Mouse (Mus musculus) fat pad, adult 2 months (tissue): Measurements from ENCODE around the gene Myof.

Experiments
- DNase-seq: peaks from one replicate; pipeline ENCODE4 v3.0.0-alpha.2; 2011; ENCODE audit warnings: low read depth, low spot score; ENCODE audit errors: extremely low read depth

Gene Myof

DNA sequence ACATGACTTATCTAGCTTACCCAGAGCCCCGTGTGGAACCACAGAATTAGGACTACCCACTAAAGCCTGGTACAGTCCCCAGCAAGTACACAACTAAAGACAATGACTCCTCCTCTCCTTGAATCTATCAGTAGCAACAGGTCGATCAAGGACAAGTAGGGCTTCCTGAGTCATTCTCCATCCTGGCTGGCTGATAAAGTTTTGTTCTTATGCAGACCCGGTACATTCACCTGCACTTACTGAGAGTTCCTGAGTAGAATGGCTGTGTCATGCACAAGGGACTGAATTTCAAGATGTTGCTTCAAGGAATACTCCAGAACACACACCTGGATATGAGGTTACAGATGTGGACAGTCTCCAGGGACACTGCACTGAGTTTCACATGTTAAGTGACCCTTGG lies 1.8 kb upstream of the Myof start:
- no peak for DNase-seq

DNA sequence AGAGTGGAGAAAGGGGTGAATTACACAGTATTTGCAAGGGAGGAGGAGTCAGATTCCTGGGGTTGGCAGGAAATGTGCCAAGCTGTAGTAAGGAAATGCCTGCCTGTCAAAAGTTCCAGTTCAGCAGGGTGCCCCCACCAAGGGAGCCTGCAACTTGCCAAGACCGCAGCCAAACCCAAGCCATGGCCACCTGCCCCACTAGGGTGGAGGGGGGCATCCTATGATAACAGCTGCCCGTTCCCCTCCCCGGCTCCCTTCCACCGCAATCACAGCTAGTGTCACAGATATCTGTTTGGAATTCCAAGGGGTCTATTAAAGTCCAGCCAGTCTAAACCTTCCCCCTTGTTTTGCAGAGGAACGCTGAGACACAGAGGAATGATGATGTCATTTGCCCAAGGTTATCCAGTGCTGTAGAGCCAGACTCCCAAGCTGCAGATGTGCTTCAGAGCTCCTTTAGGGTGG lies 1.1 kb downstream of the Myof start:
- DNase-seq, result no peak

DNA sequence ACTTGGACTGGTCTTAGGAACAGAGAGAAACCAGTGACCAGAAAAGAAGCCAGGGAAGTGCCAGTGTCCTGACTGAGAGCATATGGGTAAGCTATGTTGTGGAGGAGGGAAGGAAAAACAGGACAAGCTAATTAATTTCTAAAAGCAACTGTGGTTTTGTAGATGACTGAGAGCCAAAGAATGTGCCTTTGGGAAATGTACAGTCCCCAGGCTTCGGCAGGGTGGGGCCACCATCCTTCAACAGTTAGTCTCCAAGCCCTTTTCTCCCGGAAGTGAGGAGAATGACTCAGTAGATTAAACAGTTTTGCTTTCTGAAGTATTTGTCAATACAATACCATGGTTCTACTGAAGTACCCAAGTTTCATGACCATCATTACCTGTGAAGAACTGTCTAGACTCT lies 5.1 kb downstream of the Myof start:
- DNase-seq, result no peak

DNA sequence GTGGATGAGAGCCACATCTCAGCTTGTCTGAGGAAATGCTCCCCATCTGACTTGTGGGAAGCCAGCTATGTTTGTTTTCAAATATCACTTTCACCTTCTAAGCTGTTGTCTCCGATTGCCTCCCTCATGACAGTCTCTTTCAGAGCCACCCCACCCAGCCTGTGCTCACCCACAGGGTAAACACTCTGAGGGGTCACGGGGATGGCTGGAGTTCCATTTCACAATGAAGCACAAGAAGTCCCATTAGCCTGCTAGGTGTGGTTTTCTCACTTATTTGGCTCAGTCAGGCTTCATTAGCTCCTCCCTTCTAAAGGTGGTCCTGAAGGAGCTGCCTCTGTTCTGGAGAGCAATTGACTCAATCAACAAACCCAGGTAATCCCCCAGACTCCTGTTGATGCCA lies 7.6 kb downstream of the Myof start:
- DNase-seq, result no peak

DNA sequence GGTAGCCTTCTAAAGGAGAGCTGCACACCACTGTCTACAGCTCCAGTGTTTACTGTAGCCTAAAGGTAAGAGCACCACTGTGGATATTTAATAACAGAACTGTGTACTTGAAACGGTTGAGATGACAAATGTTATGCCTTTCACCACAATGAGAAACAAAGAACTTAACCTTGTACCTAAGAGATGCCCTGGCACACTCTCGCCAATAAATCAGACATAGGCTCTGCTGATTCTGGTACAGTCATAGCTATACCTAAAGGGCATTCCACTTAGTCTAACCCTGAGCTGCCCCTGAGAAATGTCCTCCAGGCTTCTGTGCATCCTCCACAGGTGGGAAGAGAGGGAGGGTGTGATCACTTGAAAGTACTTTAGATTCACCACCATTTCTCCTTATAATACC lies 8.7 kb downstream of the Myof start:
- no peak for DNase-seq

DNA sequence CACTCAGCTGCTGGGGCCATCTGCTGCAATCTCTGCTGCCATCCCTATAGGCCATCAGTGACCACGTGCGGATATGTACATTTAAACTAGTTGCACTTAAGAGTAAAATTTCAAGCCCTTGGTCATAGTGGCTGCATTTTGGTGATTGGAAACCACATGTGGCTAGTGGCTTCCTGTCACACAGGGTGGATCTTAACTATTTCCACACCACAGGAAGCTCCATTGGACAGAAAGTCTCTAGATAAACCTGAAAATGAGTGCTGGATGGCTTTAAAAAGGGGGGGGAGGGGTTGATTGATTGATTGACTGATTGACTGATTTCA lies 9.7 kb downstream of the Myof start:
- no peak for DNase-seq

DNA sequence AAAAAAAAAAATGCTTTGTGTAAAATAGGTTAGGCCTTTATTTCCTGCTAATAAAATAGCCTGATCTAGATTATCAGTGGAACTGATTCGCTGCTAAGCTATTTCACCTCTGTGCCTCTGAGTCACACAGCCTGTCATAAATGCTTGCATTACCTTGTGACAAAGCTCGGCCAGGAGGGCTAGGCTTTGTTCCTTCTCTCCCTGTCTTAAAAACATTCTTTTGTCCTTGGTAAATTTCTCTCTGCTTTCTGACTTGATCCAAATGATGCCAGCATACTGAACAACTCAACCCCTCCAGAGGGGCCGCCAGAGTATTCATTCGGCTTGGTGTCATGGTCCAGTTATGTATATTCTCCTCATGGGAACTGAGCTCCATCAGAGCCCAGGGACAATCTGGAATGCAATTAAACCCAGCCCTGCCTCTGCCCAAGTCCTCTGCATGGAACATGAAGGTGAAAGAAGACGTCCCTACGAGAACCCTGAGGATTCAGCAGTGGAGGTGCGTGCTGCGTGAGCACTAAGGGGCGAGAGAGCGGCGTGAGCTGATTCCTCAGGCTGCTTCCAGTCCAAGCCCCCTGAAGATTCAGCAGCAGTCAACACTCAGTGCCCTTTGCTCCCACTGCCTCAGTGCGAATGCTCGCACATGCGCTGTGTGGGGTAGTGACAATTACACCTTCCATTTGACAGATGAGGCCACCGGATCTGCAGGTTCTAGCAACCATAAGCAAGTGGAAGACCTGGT lies 10.2 kb downstream of the Myof start:
- DNase-seq, result no peak

DNA sequence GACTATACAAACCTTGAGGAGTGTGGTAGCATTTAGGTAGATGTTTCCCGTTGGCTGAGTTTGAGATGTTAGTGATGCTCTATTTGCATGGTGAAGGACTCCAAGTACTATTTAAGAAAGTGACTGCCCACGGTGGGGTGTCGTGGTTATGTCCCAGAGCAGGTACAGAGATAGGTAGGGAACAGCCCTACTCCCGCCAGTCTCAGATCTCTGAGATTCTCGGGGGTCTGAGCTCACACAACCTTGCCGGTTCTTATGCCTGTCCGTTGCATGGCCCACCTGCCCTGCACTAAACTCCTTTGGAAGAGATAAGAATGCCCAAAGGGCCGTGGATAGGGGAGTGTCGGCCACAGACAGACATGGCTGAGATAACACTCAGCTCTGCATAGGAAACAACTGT lies 12.2 kb downstream of the Myof start:
- no peak for DNase-seq

DNA sequence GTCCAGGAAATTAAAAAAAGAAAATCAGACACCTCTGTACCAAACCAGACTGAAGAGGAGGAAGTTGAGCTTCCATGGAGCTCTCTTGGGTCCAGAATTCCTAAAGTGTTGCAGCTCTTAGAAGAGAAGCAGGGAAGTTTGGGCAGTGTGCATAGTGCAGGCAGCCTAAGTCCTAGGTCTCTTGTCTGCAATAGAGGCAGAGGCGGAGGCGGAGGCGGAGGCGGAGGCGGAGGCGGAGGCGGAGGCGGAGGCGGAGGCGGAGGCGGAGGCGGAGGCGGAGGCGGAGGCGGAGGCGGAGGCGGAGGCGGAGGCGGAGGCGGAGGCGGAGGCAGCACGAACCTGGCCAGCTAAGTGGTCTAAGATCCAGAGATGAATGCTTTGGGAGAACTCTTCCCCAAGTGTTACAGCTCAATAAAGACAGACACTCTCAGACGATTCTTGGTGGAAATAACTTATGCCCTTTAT lies 12.7 kb downstream of the Myof start:
- no peak for DNase-seq

DNA sequence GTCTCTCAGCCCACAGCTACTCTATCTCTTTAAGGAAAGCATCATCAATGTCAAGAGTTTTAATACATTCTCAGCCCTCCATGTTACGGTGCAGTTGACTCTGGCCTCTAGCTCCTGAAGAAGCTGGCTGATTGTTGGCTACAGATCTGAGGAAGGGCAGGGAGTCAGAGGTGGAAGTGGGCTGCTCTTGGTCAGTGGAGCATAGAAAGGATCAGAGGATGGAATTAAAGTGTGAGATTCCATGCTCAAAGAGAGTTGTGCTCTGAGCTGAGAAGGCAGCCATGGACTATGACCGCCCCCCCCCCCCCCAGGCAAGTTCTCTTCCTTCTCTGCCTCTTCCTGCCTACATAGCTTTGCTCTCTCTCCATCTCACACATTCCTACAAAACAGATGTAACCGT lies 13.5 kb downstream of the Myof start:
- no peak for DNase-seq

DNA sequence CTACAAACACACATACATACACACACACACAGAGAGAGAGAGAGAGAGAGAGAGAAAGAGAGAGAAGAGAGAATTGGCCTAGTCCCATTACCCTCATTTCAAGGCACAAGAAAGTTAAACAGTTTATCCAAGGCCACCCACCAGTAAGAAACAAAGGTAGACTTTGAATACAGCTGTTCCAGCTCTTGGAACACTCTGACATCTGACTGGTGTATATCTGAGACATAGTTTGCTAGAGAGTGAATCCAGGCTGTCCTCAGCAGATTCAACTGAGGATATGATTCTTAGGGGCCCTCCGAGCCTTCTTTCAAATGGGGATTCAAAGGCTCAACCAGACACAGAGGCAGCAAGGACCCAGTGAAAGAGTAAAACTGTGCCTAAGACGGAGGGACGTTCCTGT lies 14.1 kb downstream of the Myof start:
- no peak for DNase-seq

DNA sequence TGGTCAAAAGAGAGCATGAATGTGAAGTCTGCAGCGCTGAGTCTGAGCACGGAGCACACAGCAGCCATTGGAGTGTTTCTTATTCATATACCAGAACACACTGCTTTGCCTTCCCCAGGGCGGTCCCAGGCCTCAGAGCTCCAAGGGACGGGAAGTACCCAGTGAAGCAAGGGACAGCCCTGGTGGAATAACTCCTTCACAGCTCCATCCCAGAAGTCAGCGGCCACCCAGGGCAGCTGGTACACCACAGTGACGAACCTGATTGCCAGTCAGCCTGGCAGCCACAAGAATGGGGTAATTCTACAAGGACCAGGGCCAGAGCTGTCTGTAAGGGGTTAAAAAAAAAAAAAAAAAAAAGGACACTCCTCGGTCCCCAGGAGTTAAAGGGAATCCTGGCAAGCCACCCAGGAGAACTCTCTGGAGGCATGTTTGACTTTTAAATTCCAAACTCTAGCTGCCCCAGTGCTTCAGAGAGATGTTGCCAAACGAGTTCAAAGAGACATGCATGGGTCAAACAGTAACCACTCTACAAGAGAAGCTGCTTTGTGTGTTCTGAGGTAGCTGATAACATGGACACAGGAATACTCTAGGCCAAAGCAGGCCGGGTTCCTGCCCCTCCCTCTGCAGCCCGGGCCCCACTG lies 15.4 kb downstream of the Myof start:
- DNase-seq, result no peak

DNA sequence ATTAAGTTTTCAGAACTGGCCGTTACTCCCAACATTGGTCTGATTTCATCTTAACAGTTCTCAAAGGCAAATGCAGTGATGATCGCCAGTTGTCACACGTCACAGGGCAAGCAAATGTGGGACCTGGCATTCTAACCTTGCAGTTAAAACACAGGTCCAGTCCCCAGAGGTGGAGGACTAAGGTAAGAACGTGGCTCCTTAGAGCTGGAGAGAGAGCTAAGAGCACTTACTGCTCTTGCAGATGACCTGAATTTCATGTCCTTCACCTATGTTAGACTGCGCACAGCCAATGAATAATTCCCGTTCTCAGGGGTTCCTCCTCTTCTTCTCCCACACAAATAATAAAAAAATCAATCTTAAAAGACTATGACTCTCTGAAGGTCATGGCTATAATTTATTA lies 16.0 kb downstream of the Myof start:
- DNase-seq, result no peak

DNA sequence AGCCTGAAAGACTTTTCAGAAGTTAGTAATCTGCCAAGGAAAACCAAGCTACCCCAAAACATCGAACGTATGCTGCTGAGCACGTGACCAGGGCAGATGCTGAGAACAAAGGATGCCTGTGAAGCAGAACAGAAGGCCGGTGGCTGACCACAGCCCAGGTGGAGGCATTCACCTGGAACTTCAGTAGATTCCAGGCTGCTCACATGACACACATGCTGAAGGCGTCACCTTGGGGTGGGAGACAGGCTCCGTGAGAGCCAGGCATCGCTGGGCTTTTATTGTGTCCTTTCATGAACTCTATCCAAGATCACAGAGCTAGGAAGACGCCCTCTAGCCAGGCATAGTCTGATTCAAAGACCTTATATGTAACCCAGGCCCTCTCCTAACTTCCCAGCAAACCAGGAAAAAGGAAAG lies 17.2 kb downstream of the Myof start:
- no peak for DNase-seq

DNA sequence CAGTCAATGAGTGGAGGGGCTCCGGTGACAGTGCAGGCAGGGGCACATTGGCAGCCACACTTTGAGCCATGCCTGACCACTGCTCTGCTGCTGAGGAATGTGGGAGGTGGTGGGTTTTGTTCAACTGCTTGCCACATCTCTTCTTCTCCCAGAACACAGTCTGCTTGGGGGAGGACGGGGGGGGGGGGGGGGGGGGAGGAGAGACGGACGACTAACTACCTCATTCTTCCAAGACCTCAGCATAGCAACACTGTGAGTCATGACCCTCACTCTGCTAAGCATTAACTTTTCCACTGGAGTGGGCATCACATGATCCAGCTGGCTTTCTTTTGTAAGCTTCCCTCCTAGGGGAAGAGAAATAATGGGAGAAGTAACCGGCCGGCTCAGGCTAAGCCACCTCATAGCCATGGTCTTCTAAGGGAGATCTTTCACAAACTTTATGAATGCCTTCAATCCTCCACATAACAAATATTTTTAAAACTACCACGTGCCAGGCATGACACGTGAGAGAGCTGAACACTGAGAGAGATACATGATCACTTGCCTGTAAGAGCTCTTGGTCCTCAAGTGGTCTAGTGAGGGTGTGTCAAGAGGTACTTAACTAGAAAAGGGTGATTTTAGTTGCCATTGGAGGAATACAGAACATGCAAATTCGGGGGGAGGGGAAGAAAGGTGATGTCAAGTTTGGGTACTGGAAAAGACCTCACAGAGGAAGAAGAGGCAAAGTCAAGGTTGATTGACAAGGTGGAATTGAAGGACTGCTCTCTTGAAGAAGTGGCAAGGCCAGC lies 17.9 kb downstream of the Myof start:
- no peak for DNase-seq

DNA sequence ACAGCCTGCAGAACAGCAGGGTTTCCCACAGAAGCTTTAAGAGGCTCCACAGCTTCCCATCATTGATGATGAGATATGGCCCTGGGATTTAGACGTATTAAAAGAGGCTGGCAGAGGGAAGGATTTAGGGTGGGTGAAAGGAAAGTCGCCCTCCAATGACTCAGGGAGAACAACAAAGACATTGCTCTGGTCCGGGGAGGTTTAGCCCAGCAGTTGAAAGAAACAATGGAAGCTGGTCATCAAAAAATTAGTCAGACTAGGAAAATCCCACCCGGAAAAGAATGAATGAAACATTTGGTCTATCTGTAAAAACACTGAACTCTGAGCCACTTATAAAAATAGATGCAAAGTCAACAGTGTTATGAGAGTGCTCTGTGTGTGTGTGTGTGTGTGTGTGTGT lies 19.8 kb downstream of the Myof start:
- no peak for DNase-seq

DNA sequence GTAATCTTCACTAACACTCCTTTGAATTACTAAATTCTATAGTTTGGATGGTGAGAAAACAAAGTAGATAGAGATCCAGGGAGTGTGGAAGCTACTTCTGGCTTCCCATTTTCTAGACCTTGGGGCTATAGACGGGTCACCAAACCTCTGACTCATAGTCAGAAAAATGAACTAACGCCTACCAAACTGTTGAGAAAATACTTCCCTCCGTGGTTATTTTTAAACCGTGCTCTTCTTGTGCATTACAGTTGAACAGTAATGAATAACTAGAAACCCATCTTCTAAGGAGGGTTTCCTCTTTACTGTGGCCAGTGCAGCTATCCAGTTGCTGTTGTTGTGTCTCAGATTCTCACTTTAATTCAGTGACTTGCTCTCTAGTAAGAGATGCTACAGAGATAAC lies 20.7 kb downstream of the Myof start:
- DNase-seq, result no peak

DNA sequence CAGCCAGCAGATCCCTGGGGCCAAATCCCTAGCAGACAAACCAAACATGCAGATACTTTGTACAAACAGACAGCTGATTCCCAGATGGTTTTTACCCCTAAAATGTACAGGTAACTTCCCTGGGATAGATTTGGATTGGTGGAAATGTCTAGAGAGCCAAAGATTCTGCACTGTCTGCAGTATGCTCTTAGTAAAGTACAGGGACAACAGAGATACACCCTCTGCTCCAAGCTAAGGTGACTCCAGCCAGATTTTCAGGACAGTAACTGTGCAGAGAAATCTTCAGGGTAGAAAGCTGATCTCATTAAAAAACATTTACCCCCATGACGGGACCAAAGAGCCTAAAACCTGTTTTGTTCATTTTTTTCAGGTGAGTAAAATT lies 27.5 kb downstream of the Myof start:
- DNase-seq, result no peak

DNA sequence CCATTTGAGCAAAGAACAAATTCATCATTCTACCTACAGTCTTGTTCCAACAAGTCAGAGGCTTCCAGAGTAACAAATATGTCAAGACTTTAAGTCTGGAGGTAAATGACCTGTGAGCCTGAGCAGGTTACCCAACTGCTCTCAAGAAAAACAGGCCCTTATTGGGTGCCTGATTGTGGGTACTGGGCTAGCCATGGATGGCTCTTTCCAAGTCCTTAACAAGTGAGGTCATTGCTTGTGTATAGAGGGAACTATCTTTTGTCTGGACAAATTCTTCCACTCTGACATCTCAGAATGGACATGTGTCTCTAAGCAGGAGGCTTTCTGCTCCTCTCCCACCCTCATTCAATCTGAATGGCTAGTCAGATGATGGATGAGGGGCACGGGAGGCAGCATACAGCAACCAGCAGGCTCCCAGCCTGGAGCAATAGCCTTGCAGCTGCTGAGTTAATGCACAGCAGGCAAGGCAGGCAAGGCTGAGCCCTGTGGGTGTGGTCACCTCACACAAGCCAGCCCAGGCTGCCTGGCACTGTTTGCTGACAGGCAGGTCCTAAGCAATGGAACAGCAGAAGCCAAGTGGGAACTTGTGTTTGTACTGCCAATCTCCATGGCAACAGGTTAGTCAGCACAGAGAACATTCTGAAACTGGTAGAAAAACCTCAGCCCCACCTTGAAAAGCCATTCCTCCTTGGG lies 28.1 kb downstream of the Myof start:
- DNase-seq, result no peak

DNA sequence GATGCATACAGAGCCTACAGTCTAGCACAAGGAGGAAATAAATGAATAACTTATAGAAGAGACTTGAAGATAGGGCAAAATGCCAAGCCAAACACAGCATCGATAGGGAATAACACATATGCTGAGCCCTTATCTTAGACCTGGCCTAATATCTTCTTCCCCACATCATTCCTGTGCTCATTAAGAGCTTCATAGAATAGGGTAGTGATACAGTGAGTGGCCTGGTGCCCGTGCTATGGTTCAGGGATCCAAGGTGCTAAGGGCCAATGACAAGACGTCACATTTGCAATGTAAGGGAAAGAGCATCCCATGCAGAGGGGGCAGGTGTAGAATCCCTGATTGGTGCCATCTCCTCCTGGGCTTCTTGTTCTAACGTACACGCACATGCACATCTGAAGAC lies 28.9 kb downstream of the Myof start:
- DNase-seq, result no peak

DNA sequence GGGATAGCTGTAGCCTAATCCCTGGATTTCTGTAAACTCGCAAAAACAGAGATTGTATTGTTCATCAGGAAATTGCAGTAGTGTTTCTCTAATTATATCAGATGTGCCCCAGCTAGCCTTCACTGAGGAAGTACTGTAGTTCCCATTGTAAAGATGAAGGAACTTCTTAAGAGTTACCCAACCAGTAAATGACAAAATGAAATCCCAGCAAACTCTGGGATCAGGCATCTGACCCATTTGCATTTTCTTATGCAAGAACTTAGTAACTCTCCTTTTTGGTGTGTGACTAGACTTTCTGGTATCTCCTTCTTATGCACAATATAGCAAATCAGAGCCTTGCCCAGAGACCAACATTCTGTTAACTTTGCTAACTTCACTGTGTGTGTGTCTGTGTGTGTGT lies 32.0 kb downstream of the Myof start:
- no peak for DNase-seq
